Mouse (Mus musculus) erythroblast, embryonic 14.5 days (primary cell): ENCODE data around the gene Lsp1.

Experiments used
- GATA1 ChIP-seq: IDR thresholded peaks from 2 replicates; pipeline ENCODE4 v1.6.1; 2012; ENCODE audit warnings: low read length, inconsistent platforms, mixed read lengths
- TAL1 ChIP-seq: IDR thresholded peaks from 3 replicates; pipeline ENCODE4 v1.6.1; 2012; ENCODE audit warnings: low read length, inconsistent platforms, mixed read lengths

- TF ChIP-seq GATA1: no peak
- no peak for TF ChIP-seq TAL1
Measured at GRCm38 (mm10) chr7:142478574-142478973, 18.0 kb downstream of the Lsp1 start.
